Mouse (Mus musculus) cerebellum, adult 2 months (tissue): Measurements from ENCODE around the gene Olfr1112. TPM values are rescaled to one million over a fixed set of nuclear protein-coding genes. Genes with fewer than 3 reads are reported as not detected.
"Not testable (repeated sequence)": the region's sequence is repeated elsewhere in the genome, so short reads cannot be mapped to it uniquely, and the experiment has no call there.

Experiments
- DNase-seq, 2 experiments: peaks; one replicate each; pipeline ENCODE4 v3.0.0; 2021
- H3K27ac ChIP-seq: fragments of 200-500 bp; 2 replicates; pipeline ENCODE4 v1.5.1; 2012; ENCODE audit warnings: low read length, control low read depth, inconsistent platforms; ENCODE audit not compliant: insufficient read depth
- H3K27me3 ChIP-seq: fragments of 200-500 bp; 2 replicates; pipeline ENCODE4 v1.6.1; 2012; ENCODE audit warnings: inconsistent platforms, mild to moderate bottlenecking, low read length, moderate library complexity; ENCODE audit not compliant: control insufficient read depth, insufficient read depth
- H3K4me1 ChIP-seq: fragments of 200-500 bp; 2 replicates; pipeline ENCODE4 v1.6.1; 2011; ENCODE audit warnings: low read length; ENCODE audit not compliant: control insufficient read depth, insufficient read depth
- H3K4me3 ChIP-seq: fragments of 200-500 bp; replicated peaks from 2 replicates; pipeline ENCODE3; 2011; ENCODE audit warnings: mild to moderate bottlenecking, low read depth, low read length, control low read depth; ENCODE audit not compliant: insufficient read depth
- CTCF ChIP-seq: fragments of 200-500 bp; IDR thresholded peaks from 2 replicates; pipeline ENCODE4 v1.5.1; 2011; ENCODE audit warnings: low read depth, mild to moderate bottlenecking, control low read depth, low read length, moderate library complexity, borderline replicate concordance; ENCODE audit not compliant: insufficient read depth
- POLR2A ChIP-seq: fragments of 200-500 bp; IDR thresholded peaks from 2 replicates; pipeline ENCODE4 v1.6.1; 2011; ENCODE audit warnings: low read length, control low read depth, borderline replicate concordance; ENCODE audit not compliant: insufficient read depth
- WGBS: fragments of 180-500 bp; shearing (Covaris S2); methylation state at CpG from one replicate; pipeline ENCODE4 v1.1.7; 2018; 5-methylcytosine and 5-hydroxymethylcytosine counted together
- polyA plus RNA-seq: library from polyadenylated mRNA; depleted of rRNA; stranded (reverse); fragments of >200 nt; gene quantifications from 2 replicates; pipeline ENCODE4 v1.2.3, GENCODE M21; 2012; rRNA removed

Olfr1112 gene
- polyA plus RNA-seq: not detected in 2 replicates

GRCm38 (mm10) chr2:87187498-87187897, at the start of gene Olfr1112:
Gene Olfr1112 (plus strand): TSS chr2:87187798.
- H3K4me1 ChIP-seq: no peaks in the 10 kb centered on the region
- H3K27me3 ChIP-seq: no peaks in the 10 kb centered on the region
- no peak within 1 kb of the TSS for H3K27ac ChIP-seq
- TF ChIP-seq CTCF (no peak), POLR2A (no peak)
- H3K4me3 ChIP-seq: no peak within 1 kb of the TSS
- DNase-seq: no peak
- WGBS: 76% methylated on average over 1 of the region's 1 CpGs

GRCm38 (mm10) chr2:87140200-87140599, 47.4 kb upstream of the Olfr1112 start, which contains the start of gene Olfr1110:
Gene Olfr1110 (minus strand): TSS chr2:87140300.
- no peak within 1 kb of the TSS for H3K4me3 ChIP-seq
- no peaks in the 10 kb centered on the region for H3K27me3 ChIP-seq
- no peaks in the 10 kb centered on the region for H3K4me1 ChIP-seq
- DNase-seq: no peak
- 71% methylated on average over 1 of the region's 1 CpGs for WGBS
- TF ChIP-seq CTCF (no peak), POLR2A (no peak)
- H3K27ac ChIP-seq: no peak within 1 kb of the TSS

- Histone ChIP-seq H3K4me1 (no peaks in the 10 kb centered on the region), H3K27ac (no peak within 1 kb of the TSS), H3K4me3 (no peak within 1 kb of the TSS), H3K27me3 (no peaks in the 10 kb centered on the region)
- no peak for DNase-seq
- no peak for TF ChIP-seq POLR2A
- no peak for TF ChIP-seq CTCF
Measured at GRCm38 (mm10) chr2:87152524-87152923, 35.1 kb upstream of the Olfr1112 start, which contains the start of gene Olfr1111. Gene Olfr1111 (minus strand): TSS chr2:87152624.

- not testable (repeated sequence) for DNase-seq, H3K4me3 ChIP-seq, H3K4me1 ChIP-seq, H3K27me3 ChIP-seq, H3K27ac ChIP-seq
- WGBS: 72% methylated on average over 2 of the region's 2 CpGs
Measured at GRCm38 (mm10) chr2:87167731-87168130, 19.9 kb upstream of the Olfr1112 start.

- Histone ChIP-seq H3K27me3 (no peaks in the 10 kb centered on the region), H3K27ac (no peak within 1 kb of the TSS)
- WGBS: 83% methylated on average over 2 of the region's 2 CpGs
Measured at GRCm38 (mm10) chr2:87208670-87209069, 21.1 kb downstream of the Olfr1112 start, which contains the start of gene Olfr1113. Gene Olfr1113 (plus strand): TSS chr2:87208970.

More at GRCm38 (mm10) chr2:87208670-87209069, 21.1 kb downstream of the Olfr1112 start, which contains the start of gene Olfr1113:
- Histone ChIP-seq H3K4me3 (no peak within 1 kb of the TSS), H3K4me1 (no peaks in the 10 kb centered on the region)
- TF ChIP-seq CTCF (no peak), POLR2A (no peak)
- no peak for DNase-seq

Other genes starting within 250 kb of the Olfr1112 start
- gene Olfr1099, start 227.1 kb upstream of the Olfr1112 start, polyA plus RNA-seq: not detected in 2 replicates
- gene Olfr1100, start 207.8 kb upstream of the Olfr1112 start, polyA plus RNA-seq: not detected in 2 replicates
- gene Olfr1101, start 196.6 kb upstream of the Olfr1112 start, polyA plus RNA-seq: not detected in 2 replicates
- not detected in 2 replicates for gene Olfr1102, start 189.4 kb upstream of the Olfr1112 start, polyA plus RNA-seq
- gene Olfr1104, start 160.7 kb upstream of the Olfr1112 start, polyA plus RNA-seq: not detected in 2 replicates
- gene Olfr1105, start 151.3 kb upstream of the Olfr1112 start, polyA plus RNA-seq: not detected in 2 replicates
- gene Olfr1106, start 135.5 kb upstream of the Olfr1112 start, polyA plus RNA-seq: not detected in 2 replicates
- not detected in 2 replicates for gene Olfr1107, start 112.0 kb upstream of the Olfr1112 start, polyA plus RNA-seq
- gene Olfr1109, start 91.8 kb upstream of the Olfr1112 start, polyA plus RNA-seq: not detected in 2 replicates
- gene Olfr259, start 73.2 kb upstream of the Olfr1112 start, polyA plus RNA-seq: not detected in 2 replicates
- gene Olfr1110, start 47.5 kb upstream of the Olfr1112 start, polyA plus RNA-seq: not detected in 2 replicates
- gene Olfr1111, start 35.2 kb upstream of the Olfr1112 start, polyA plus RNA-seq: not detected in 2 replicates
- not detected in 2 replicates for gene Olfr1113, start 21.2 kb downstream of the Olfr1112 start, polyA plus RNA-seq
- gene Olfr1115, start 60.2 kb downstream of the Olfr1112 start, polyA plus RNA-seq: not detected in 2 replicates
- gene Olfr1116, start 79.7 kb downstream of the Olfr1112 start, polyA plus RNA-seq: not detected in 2 replicates
- gene Olfr1118, start 119.8 kb downstream of the Olfr1112 start, polyA plus RNA-seq: not detected in 2 replicates
- gene Olfr1120, start 167.0 kb downstream of the Olfr1112 start, polyA plus RNA-seq: not detected in 2 replicates
- not detected in 2 replicates for gene Olfr1121, start 182.1 kb downstream of the Olfr1112 start, polyA plus RNA-seq
- not detected in 2 replicates for gene Olfr1122, start 198.1 kb downstream of the Olfr1112 start, polyA plus RNA-seq
- gene Olfr1123, start 228.8 kb downstream of the Olfr1112 start, polyA plus RNA-seq: not detected in 2 replicates
- gene Olfr1124, start 242.5 kb downstream of the Olfr1112 start, polyA plus RNA-seq: not detected in 2 replicates